Mouse (Mus musculus) CD4-positive, CD25-positive, alpha-beta regulatory T cell, adult 9 weeks (primary cell): ENCODE data around the gene Maea. TPM values are rescaled to one million over a fixed set of nuclear protein-coding genes. Genes with fewer than 3 reads are reported as not detected.

Experiments used
- polyA plus RNA-seq: library from polyadenylated mRNA; unstranded; fragments of 100-300 nt; shearing (Covaris generic); gene quantifications from one replicate; pipeline ENCODE4 v1.2.1, GENCODE M21; 2017

The Maea gene
- polyA plus RNA-seq: 110 TPM

GRCm38 (mm10) chr5:33335273-33335976 lies at the start of gene Maea:
Maea (plus strand) TSS chr5:33335509.

GRCm38 (mm10) chr5:33378302-33378854 lies 43.1 kb downstream of the Maea start, which contains the start of gene Uvssa:
Uvssa (plus strand) TSS chr5:33378549.

Other genes with a start within 250 kb of the Maea start
- gene Slc5a1, start 231.3 kb upstream of the Maea start, polyA plus RNA-seq: not detected
- gene Spon2, start 117.1 kb upstream of the Maea start, polyA plus RNA-seq: not detected
- gene Ctbp1, start 60.5 kb upstream of the Maea start, polyA plus RNA-seq: 12.0 TPM
- 18.6 TPM for gene Uvssa, start 43.0 kb downstream of the Maea start, polyA plus RNA-seq
- gene Nkx1-1, start 98.5 kb downstream of the Maea start, polyA plus RNA-seq: not detected